Mouse (Mus musculus) limb, embryonic 15.5 days (tissue): ENCODE measurements at regions not wholly inside any gene's neighbourhood (a gene's known extent, or its start where the extent isn't known, plus 50 kb on each side); places are given as distances from the start of the nearest gene placed in this dataset. TPM values are rescaled to one million over a fixed set of nuclear protein-coding genes. Genes with fewer than 3 reads are reported as not detected.

Experiments used
- ATAC-seq: fragments of 200-750 bp; cut with Nextera tagmentation; 2 replicates; pipeline ENCODE4 v1.8.0; 2017; ENCODE audit warnings: low read depth, moderate TSS enrichment; ENCODE audit not compliant: insufficient number of reproducible peaks, low FRiP score, low TSS enrichment
- H3K27ac ChIP-seq: fragments of 300-500 bp; sonication (generic); 2 replicates; pipeline ENCODE4 v1.5.1; 2015; ENCODE audit warnings: moderate library complexity, mild to moderate bottlenecking, inconsistent platforms
- H3K27me3 ChIP-seq: fragments of 300-500 bp; sonication (generic); 2 replicates; pipeline ENCODE4 v1.6.1; 2015; ENCODE audit warnings: inconsistent platforms
- H3K36me3 ChIP-seq: fragments of 300-500 bp; sonication (generic); 2 replicates; pipeline ENCODE4 v1.6.1; 2015; ENCODE audit warnings: inconsistent platforms
- H3K4me1 ChIP-seq: fragments of 300-500 bp; sonication (generic); 2 replicates; pipeline ENCODE4 v1.6.1; 2015; ENCODE audit warnings: inconsistent platforms
- H3K4me2 ChIP-seq: fragments of 300-500 bp; sonication (generic); 2 replicates; pipeline ENCODE4 v1.6.1; 2015; ENCODE audit warnings: mild to moderate bottlenecking, inconsistent platforms
- H3K4me3 ChIP-seq: fragments of 300-500 bp; sonication (generic); 2 replicates; pipeline ENCODE4 v1.5.1; 2015; ENCODE audit warnings: mild to moderate bottlenecking, inconsistent platforms
- H3K9ac ChIP-seq: fragments of 300-500 bp; sonication (generic); 2 replicates; pipeline ENCODE4 v1.6.1; 2015; ENCODE audit warnings: inconsistent platforms
- H3K9me3 ChIP-seq: fragments of 300-500 bp; sonication (generic); 2 replicates; pipeline ENCODE4 v1.6.1; 2016; ENCODE audit warnings: inconsistent platforms
- WGBS: fragments of 180-500 bp; shearing (Covaris S2); methylation state at CpG from one replicate; pipeline ENCODE4 v1.1.7; 2015; 5-methylcytosine and 5-hydroxymethylcytosine counted together
- microRNA-seq: library from miRNA; unstranded; fragments of <30 nt; microRNA quantifications from one replicate; pipeline ENCODE4, GENCODE M21; 2016

- H3K9me3 ChIP-seq, result no peaks in the 10 kb centered on the region
- H3K9ac ChIP-seq, result no peak overlapping the region
- H3K4me3 ChIP-seq, result no peak overlapping the region
- no peak for ATAC-seq
- H3K4me1 ChIP-seq, result no peaks in the 10 kb centered on the region
- H3K36me3 ChIP-seq, result no peaks in the 10 kb centered on the region
- no peaks in the 10 kb centered on the region for H3K27me3 ChIP-seq
- no peak overlapping the region for H3K4me2 ChIP-seq
- H3K27ac ChIP-seq, result no peak overlapping the region
- 69% methylated on average over 2 of the region's 2 CpGs for whole genome bisulfite sequencing
Observed at GRCm38 (mm10) chr11:37442781-37443180, 207.0 kb upstream of the Tenm2 start.

- WGBS, result 64% methylated on average over 2 of the region's 2 CpGs
- ATAC-seq, result no peak
- H3K4me2 ChIP-seq, result no peak overlapping the region
- H3K9ac ChIP-seq, result no peak overlapping the region
- H3K4me3 ChIP-seq, result no peak overlapping the region
- H3K9me3 ChIP-seq, result no peaks in the 10 kb centered on the region
- H3K27ac ChIP-seq, result no peak overlapping the region
- H3K4me1 ChIP-seq, result no peaks in the 10 kb centered on the region
- no peaks in the 10 kb centered on the region for H3K36me3 ChIP-seq
- H3K27me3 ChIP-seq, result no peaks in the 10 kb centered on the region
Observed at GRCm38 (mm10) chr11:37434600-37434999, 198.8 kb upstream of the Tenm2 start.

- no peak overlapping the region for H3K4me3 ChIP-seq
- H3K4me2 ChIP-seq, result no peak overlapping the region
- H3K27ac ChIP-seq, result no peak overlapping the region
- H3K27me3 ChIP-seq, result no peaks in the 10 kb centered on the region
- 41% methylated on average over 5 of the region's 5 CpGs for WGBS
- no peaks in the 10 kb centered on the region for H3K36me3 ChIP-seq
- no peaks in the 10 kb centered on the region for H3K4me1 ChIP-seq
- no peak for ATAC-seq
- no peak overlapping the region for H3K9ac ChIP-seq
- H3K9me3 ChIP-seq, result no peaks in the 10 kb centered on the region
Observed at GRCm38 (mm10) chr11:37424312-37425169, 188.8 kb upstream of the Tenm2 start.

- Histone ChIP-seq H3K4me3 (no peak overlapping the region), H3K4me2 (no peak overlapping the region)
- ATAC-seq, result no peak
Observed at GRCm38 (mm10) chr11:37412868-37413267, 177.1 kb upstream of the Tenm2 start.

GRCm38 (mm10) chr11:37367971-37368370 is 132.2 kb upstream of the Tenm2 start:
- no peaks in the 10 kb centered on the region for H3K27me3 ChIP-seq

More at GRCm38 (mm10) chr11:37412868-37413267, 177.1 kb upstream of the Tenm2 start:
- Histone ChIP-seq H3K36me3 (no peaks in the 10 kb centered on the region), H3K27ac (no peak overlapping the region), H3K4me1 (no peaks in the 10 kb centered on the region), H3K27me3 (no peaks in the 10 kb centered on the region), H3K9me3 (no peaks in the 10 kb centered on the region), H3K9ac (no peak overlapping the region)
- WGBS, result 74% methylated on average over 3 of the region's 3 CpGs

GRCm38 (mm10) chr11:37364430-37364829 is 128.7 kb upstream of the Tenm2 start:
- no peaks in the 10 kb centered on the region for H3K4me1 ChIP-seq
- H3K27me3 ChIP-seq, result no peaks in the 10 kb centered on the region
- H3K9me3 ChIP-seq, result no peaks in the 10 kb centered on the region
- WGBS, result 82% methylated on average over 2 of the region's 2 CpGs
- ATAC-seq, result no peak
- H3K4me2 ChIP-seq, result no peak overlapping the region
- H3K9ac ChIP-seq, result no peak overlapping the region
- no peak overlapping the region for H3K4me3 ChIP-seq
- H3K36me3 ChIP-seq, result no peaks in the 10 kb centered on the region
- no peak overlapping the region for H3K27ac ChIP-seq

More at GRCm38 (mm10) chr11:37367971-37368370, 132.2 kb upstream of the Tenm2 start:
- Histone ChIP-seq H3K4me2 (no peak overlapping the region), H3K4me1 (no peaks in the 10 kb centered on the region), H3K36me3 (no peaks in the 10 kb centered on the region), H3K9me3 (no peaks in the 10 kb centered on the region), H3K4me3 (no peak overlapping the region), H3K27ac (no peak overlapping the region), H3K9ac (no peak overlapping the region)
- WGBS, result 39% methylated on average over 1 of the region's 1 CpGs
- ATAC-seq, result no peak

- Histone ChIP-seq H3K4me1 (no peaks in the 10 kb centered on the region), H3K27me3 (no peaks in the 10 kb centered on the region), H3K9me3 (no peaks in the 10 kb centered on the region), H3K9ac (no peak overlapping the region), H3K4me2 (no peak overlapping the region), H3K4me3 (no peak overlapping the region), H3K36me3 (no peaks in the 10 kb centered on the region), H3K27ac (no peak overlapping the region)
- 33% methylated on average over 2 of the region's 2 CpGs for WGBS
- ATAC-seq, result no peak
Observed at GRCm38 (mm10) chr11:37355074-37355473, 119.3 kb upstream of the Tenm2 start.

GRCm38 (mm10) chr11:37309691-37310090 is 73.9 kb upstream of the Tenm2 start:
- ATAC-seq, result no peak
- H3K36me3 ChIP-seq, result no peaks in the 10 kb centered on the region
- no peak overlapping the region for H3K4me3 ChIP-seq
- no peak overlapping the region for H3K27ac ChIP-seq
- H3K4me1 ChIP-seq, result no peaks in the 10 kb centered on the region
- H3K27me3 ChIP-seq, result no peaks in the 10 kb centered on the region
- H3K4me2 ChIP-seq, result no peak overlapping the region
- no peak overlapping the region for H3K9ac ChIP-seq
- 60% methylated on average over 2 of the region's 2 CpGs for WGBS
- no peaks in the 10 kb centered on the region for H3K9me3 ChIP-seq

GRCm38 (mm10) chr11:37306656-37307055 is 70.9 kb upstream of the Tenm2 start:
- WGBS, result 85% methylated on average over 2 of the region's 2 CpGs
- H3K27me3 ChIP-seq, result no peaks in the 10 kb centered on the region
- H3K4me1 ChIP-seq, result no peaks in the 10 kb centered on the region
- H3K4me2 ChIP-seq, result no peak overlapping the region
- H3K27ac ChIP-seq, result no peak overlapping the region
- no peak overlapping the region for H3K9ac ChIP-seq
- no peak overlapping the region for H3K4me3 ChIP-seq
- H3K9me3 ChIP-seq, result no peaks in the 10 kb centered on the region
- H3K36me3 ChIP-seq, result no peaks in the 10 kb centered on the region
- no peak for ATAC-seq

Small RNA genes in the stretch of these regions (microRNA-seq; reads per million reads assigned to microRNA genes)
- not detected for gene Gm25693
